Mouse (Mus musculus): Measurements from ENCODE around the gene Rasgrp2.

Rasgrp2 gene

GRCm38 (mm10) chr19:6408749-6409148 lies 9.6 kb downstream of the Rasgrp2 start:
- no peak for DNase-seq

GRCm38 (mm10) chr19:6409176-6409575 lies 10.0 kb downstream of the Rasgrp2 start:
- no peak for DNase-seq

- no peak for DNase-seq
These were observed 10.8 kb downstream of the Rasgrp2 start for GRCm38 (mm10) chr19:6409936-6410335.

GRCm38 (mm10) chr19:6412798-6413197 lies 13.7 kb downstream of the Rasgrp2 start:
- no peak for DNase-seq

- no peak for DNase-seq
These were observed 16.3 kb downstream of the Rasgrp2 start for GRCm38 (mm10) chr19:6415454-6415853.

- no peak for DNase-seq
These were observed 17.1 kb downstream of the Rasgrp2 start for GRCm38 (mm10) chr19:6416124-6416770.

GRCm38 (mm10) chr19:6416894-6417761 lies 18.0 kb downstream of the Rasgrp2 start:
- no peak for DNase-seq

GRCm38 (mm10) chr19:6418233-6418879 lies 19.2 kb downstream of the Rasgrp2 start, which contains the start of gene Nrxn2:
TSS of gene Nrxn2 (plus strand) at chr19:6418731.
- peak; percentile 84 for DNase-seq

- peak; percentile 28 for DNase-seq
These were observed 20.0 kb downstream of the Rasgrp2 start for GRCm38 (mm10) chr19:6418984-6419692.

GRCm38 (mm10) chr19:6419805-6420310 lies 20.7 kb downstream of the Rasgrp2 start:
- DNase-seq, result no peak

GRCm38 (mm10) chr19:6420481-6421210 lies 21.5 kb downstream of the Rasgrp2 start:
- no peak for DNase-seq

- DNase-seq, result no peak
These were observed 22.1 kb downstream of the Rasgrp2 start for GRCm38 (mm10) chr19:6421211-6421590.

GRCm38 (mm10) chr19:6422014-6422413 lies 22.9 kb downstream of the Rasgrp2 start:
- no peak for DNase-seq

- DNase-seq, result no peak
These were observed 24.1 kb downstream of the Rasgrp2 start for GRCm38 (mm10) chr19:6423241-6423640.

- DNase-seq, result no peak
These were observed 25.2 kb downstream of the Rasgrp2 start for GRCm38 (mm10) chr19:6424137-6424881.

- DNase-seq, result no peak
These were observed 26.5 kb downstream of the Rasgrp2 start for GRCm38 (mm10) chr19:6425595-6425994.

- DNase-seq, result peak; percentile 40
These were observed 27.8 kb downstream of the Rasgrp2 start for GRCm38 (mm10) chr19:6426703-6427500.

GRCm38 (mm10) chr19:6427653-6428434 lies 28.7 kb downstream of the Rasgrp2 start:
- DNase-seq, result no peak

- DNase-seq, result peak; percentile 83
These were observed 29.5 kb downstream of the Rasgrp2 start for GRCm38 (mm10) chr19:6428501-6429200.

All from thymus, postnatal 14 days (tissue).